Comparison of ENCODE assay signal across 16 mouse cellular contexts in the genomic region with DNA sequence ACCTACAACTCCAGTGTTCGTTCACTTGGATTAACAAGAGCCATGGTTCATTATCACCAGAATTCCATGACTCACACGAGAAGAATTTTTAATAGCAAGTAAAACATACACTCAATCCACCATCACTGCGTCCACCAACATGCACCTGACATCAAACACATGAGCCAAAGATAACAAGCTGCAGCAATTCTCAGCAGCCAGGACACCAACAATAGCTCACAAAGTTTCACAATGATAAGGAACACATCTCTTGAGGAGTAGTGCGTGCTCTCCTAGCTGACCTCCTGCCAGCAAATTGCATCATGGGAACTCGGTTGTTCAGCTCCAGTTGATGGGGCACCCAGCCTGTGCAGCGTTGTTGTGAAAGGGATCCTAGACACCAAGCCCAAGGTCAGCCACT. TPM values are rescaled to one million over a fixed set of nuclear protein-coding genes. Genes with fewer than 3 reads are reported as not detected.
DNase-seq lines count a peak whose midpoint lies in the region; ATAC-seq and TF ChIP-seq lines count a peak whose summit lies in the region.
"Had no signal": no experiment of that assay in that cellular context is flagged by ENCODE, and none has a peak within 500 bp of the region (broad histone marks: within the 10 kb centered on the region; RNA-seq: fewer than 3 reads in every experiment).

No protein-coding gene starts in this region.

- DNase-seq in embryo, embryonic 10 days (ENCODE audit: low spot score), result peak; percentile 41
- no peak for DNase-seq in embryo, embryonic 11 days
- peak; percentile 27 for DNase-seq in heart, postnatal 0 days (ENCODE audit: low spot score)
- no peak for DNase-seq in heart, embryonic 10.5 days (ENCODE audit: low spot score)
- peak; percentile 17 for DNase-seq in 416B (ENCODE audit: low read depth)
- DNase-seq in adrenal gland, postnatal 14 days, result peak; percentile 47
- no peak for DNase-seq in left cerebral cortex, adult 9 months (ENCODE audit: low spot score in 2 of 2)
- DNase-seq in urinary bladder, postnatal 25 days (ENCODE audit: low spot score), result no peak
- DNase-seq: cerebellum, postnatal 10 days; kidney, postnatal 10 days had no signal

- H3K27me3 ChIP-seq in heart, postnatal 0 days (ENCODE audit: control insufficient read depth, insufficient read depth, low read length), result no peaks in the 10 kb centered on the region
- no peaks in the 10 kb centered on the region for H3K27me3 ChIP-seq in heart, embryonic 10.5 days (ENCODE audit: insufficient read depth, poor library complexity, severe bottlenecking)
- H3K27me3 ChIP-seq: embryonic facial prominence, embryonic 12.5 days; neural tube, embryonic 13.5 days had no signal

- H3K4me1 ChIP-seq in heart, postnatal 0 days (ENCODE audit: control insufficient read depth, insufficient read depth), result peaks cover 7% of the 10 kb centered on the region
- peaks cover 27% of the 10 kb centered on the region for H3K4me1 ChIP-seq in heart, embryonic 10.5 days

- H3K9ac ChIP-seq in heart, postnatal 0 days (replicated peaks; ENCODE audit: low read depth, low read length), result no peak overlapping the region
- H3K9ac ChIP-seq: embryonic facial prominence, embryonic 12.5 days; neural tube, embryonic 13.5 days had no signal

- ATAC-seq in heart, postnatal 0 days (ENCODE audit: insufficient read depth, low read depth), result peak; percentile 44
- ATAC-seq: intestine, postnatal 0 days; midbrain, embryonic 16.5 days had no signal

- TF ChIP-seq CTCF in heart, postnatal 0 days (IDR thresholded peaks at IDR 0.05; ENCODE audit: low read depth), result no peak

- no peaks in the 10 kb centered on the region for H3K9me3 ChIP-seq in heart, postnatal 0 days (replicated peaks; ENCODE audit: control insufficient read depth, low read length)
- H3K9me3 ChIP-seq in heart, embryonic 10.5 days, result no peaks in the 10 kb centered on the region
- H3K9me3 ChIP-seq: embryonic facial prominence, embryonic 12.5 days; neural tube, embryonic 13.5 days had no signal

- TF ChIP-seq EP300 in heart, postnatal 0 days (IDR thresholded peaks at IDR 0.05; ENCODE audit: low read depth), result no peak

- no peaks in the 10 kb centered on the region for H3K36me3 ChIP-seq in heart, postnatal 0 days (replicated peaks; ENCODE audit: control insufficient read depth, insufficient read depth, low read length)
- H3K36me3 ChIP-seq in heart, embryonic 10.5 days, result no peaks in the 10 kb centered on the region
- H3K36me3 ChIP-seq: embryonic facial prominence, embryonic 12.5 days; neural tube, embryonic 13.5 days had no signal

- H3K4me2 ChIP-seq in heart, postnatal 0 days (ENCODE audit: low read depth, low read length), result no peak overlapping the region
- H3K4me2 ChIP-seq: embryonic facial prominence, embryonic 12.5 days; liver, embryonic 11.5 days; neural tube, embryonic 13.5 days had no signal

- H3K4me3 ChIP-seq in heart, postnatal 0 days (ENCODE audit: low read depth, low read length), result no peak overlapping the region
- H3K4me3 ChIP-seq in heart, embryonic 10.5 days, result no peak overlapping the region
- H3K4me3 ChIP-seq: embryonic facial prominence, embryonic 12.5 days; neural tube, embryonic 13.5 days had no signal

- 14% methylated on average over 6 of the region's 6 CpGs for WGBS in heart, postnatal 0 days
- WGBS in heart, embryonic 10.5 days, result 52% methylated on average over 6 of the region's 6 CpGs

- H3K27ac ChIP-seq in heart, postnatal 0 days (ENCODE audit: low read depth), result peak overlapping the region; percentile 2; the same call in 1 of the 2 replicates
- H3K27ac ChIP-seq in heart, embryonic 10.5 days, result no peak overlapping the region
- H3K27ac ChIP-seq: embryonic facial prominence, embryonic 12.5 days; macrophage; neural tube, embryonic 13.5 days had no signal

RNA-seq across cellular contexts. Expression of gene Msi2, which starts 55.6 kb away (rescaled TPM):
- 94.6 and 114 TPM in 2 replicates for total RNA-seq in heart, postnatal 0 days (2014; rRNA removed; ENCODE audit: low replicate concordance)
- 20.6 and 22.1 TPM in 2 replicates for polyA plus RNA-seq in heart, postnatal 0 days (2015; fragmentation: Nextera tagmentation; extraction: Ambion mirVana)
- polyA plus RNA-seq in heart, embryonic 10.5 days (2016; fragmentation: Nextera tagmentation; extraction: Ambion mirVana), result 15.9 and 16.3 TPM in 2 replicates
- 181 and 193 TPM in 2 replicates for total RNA-seq in adrenal gland, postnatal 14 days (2021)

Comparison
In these comparisons a context has a peak if more than half of its experiments do, and no peak if none do; other contexts are left out.
1. DNase-seq: peak in embryo, embryonic 10 days (single experiment), heart, postnatal 0 days (single experiment), 416B (single experiment) and adrenal gland, postnatal 14 days (single experiment); none in embryo, embryonic 11 days (single experiment), heart, embryonic 10.5 days (single experiment), left cerebral cortex, adult 9 months (0 of 2) and urinary bladder, postnatal 25 days (single experiment).